Mouse (Mus musculus) small intestine, adult 10 weeks (tissue): ENCODE results near the gene Commd4. TPM values are rescaled to one million over a fixed set of nuclear protein-coding genes. Genes with fewer than 3 reads are reported as not detected.

Source experiments
- polyA plus RNA-seq: library from polyadenylated mRNA; stranded (reverse); fragments of 350-450 nt; fragmentation: Illumina TruSeq; extraction: RNeasy Lipid Tissue Mini Kit (QIAGEN cat#74804); gene quantifications from one replicate; pipeline ENCODE4 v1.2.3, GENCODE M21; 2014; ENCODE audit warnings: low replicate concordance

Gene Commd4
- 5.9 TPM for polyA plus RNA-seq

DNA sequence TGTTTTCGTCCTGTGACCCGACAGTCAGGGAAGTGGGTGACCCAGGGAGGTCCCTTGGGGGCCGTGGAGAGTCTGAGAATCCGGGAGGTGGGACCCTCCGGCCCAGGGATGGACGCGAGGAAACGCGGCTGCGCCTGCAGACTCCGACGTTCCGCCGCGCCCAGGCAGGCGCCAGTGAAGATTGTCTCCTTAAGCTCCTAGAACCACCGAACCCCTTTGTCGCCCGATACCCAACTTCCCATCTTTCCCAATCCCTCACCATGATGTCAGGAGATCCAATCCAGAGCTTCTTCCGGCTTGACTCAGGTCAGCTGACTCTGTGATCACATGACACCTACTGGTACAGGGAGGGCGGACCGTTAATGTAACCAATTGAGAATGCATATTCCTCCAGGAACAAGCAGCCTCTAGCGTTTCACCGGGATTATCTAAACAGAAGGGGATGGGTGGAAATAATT, at the start of gene Commd4:
Commd4 (minus strand) TSS at position 319 of the 458 bp plus-strand sequence.

DNA sequence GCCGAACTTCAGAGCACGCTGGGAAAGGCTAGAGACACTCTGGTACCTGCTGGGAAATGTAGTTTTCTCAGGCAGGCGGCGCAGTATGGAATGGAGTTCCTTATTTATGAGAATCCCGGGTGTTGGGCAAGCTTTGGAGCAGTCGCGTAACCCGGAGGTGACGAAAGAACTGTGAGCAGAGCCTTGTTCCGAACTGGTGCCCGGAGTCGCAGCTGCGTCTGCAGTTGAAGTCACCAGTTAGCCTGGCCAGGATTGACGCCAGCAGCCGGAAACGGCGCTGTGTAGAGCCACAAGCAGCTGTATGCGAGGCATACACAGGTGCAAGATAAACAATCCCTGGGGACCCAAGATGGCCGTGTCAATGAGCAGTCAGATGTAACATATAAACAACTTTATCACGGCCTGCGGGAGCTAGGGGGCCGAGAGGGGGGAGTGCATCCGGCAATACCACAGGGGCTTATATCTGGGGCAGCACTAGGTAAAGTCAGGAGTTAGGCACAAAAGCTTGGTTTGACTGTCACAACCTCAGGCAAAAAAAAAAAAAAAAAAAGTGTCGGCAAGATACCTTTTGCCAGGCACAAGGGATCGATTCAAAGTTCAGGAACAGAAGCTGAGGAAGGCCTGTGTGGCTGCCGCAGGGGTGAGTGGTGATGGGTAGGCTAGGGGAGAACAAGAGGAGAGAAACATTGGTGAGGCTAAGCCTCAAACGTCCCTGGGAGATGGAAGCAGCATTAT, 9.8 kb downstream of the Commd4 start, which contains the start of gene Neil1:
Neil1 (minus strand) TSS at position 162 of the 735 bp plus-strand sequence.

DNA sequence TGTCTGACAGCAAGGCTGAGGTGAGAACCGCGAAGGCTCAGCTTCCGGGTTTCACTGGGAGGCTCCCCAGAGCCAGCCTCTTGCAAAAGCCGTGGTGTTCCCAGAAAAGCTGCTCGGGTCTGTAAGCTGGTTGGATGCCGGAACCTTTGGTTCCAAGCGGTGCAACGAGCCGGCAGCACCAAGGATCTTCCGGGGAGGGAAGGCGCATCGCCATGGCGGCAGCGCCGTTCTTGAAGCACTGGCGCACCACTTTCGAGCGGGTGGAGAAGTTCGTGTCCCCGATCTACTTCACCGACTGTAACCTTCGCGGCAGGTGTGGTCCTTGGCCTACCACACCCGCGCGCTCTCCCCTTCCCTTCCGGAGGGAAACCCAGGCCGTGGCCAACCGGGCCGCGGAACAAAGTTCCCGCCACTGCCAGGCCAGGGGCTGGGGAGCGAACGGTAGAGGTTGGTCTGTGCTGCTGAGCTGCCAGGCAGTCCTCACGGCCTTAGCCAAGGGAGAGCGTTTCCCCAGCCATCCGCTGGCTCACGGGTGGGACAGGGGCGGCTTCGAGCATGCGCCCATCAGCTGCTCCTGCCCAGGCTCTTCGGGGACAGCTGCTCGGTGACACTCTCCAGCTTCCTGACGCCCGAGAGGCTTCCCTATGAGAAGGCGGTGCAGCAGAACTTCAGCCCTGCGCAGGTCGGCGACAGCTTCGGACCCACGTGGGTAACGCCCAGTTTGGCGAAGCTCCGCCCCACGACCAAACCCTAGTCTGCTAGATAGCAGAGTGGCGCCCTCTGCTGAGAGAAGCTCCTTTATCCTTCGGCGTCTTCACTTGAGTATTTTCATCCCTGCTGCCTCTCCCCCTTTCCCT, 27.3 kb downstream of the Commd4 start, which contains the start of gene Man2c1:
Man2c1 (plus strand) TSS at position 114 of the 857 bp plus-strand sequence.

Other genes with a start within 250 kb of the Commd4 start
- 0.37 TPM for gene Snx33, start 230.0 kb downstream of the Commd4 start, polyA plus RNA-seq
- 29.0 TPM for gene Imp3, start 220.9 kb downstream of the Commd4 start, polyA plus RNA-seq
- gene Snupn, start 207.5 kb downstream of the Commd4 start, polyA plus RNA-seq: 3.8 TPM
- 14.0 TPM for gene Ptpn9, start 163.4 kb downstream of the Commd4 start, polyA plus RNA-seq
- 19.8 TPM for gene Sin3a, start 86.3 kb downstream of the Commd4 start, polyA plus RNA-seq
- gene Man2c1, start 27.6 kb downstream of the Commd4 start, polyA plus RNA-seq: 10.1 TPM
- not detected for gene Neil1, start 10.0 kb downstream of the Commd4 start, polyA plus RNA-seq
- gene Trcg1, start 78.2 kb upstream of the Commd4 start, polyA plus RNA-seq: not detected
- 0.33 TPM for gene 1700017B05Rik, start 104.3 kb upstream of the Commd4 start, polyA plus RNA-seq